Mouse (Mus musculus): ENCODE results near the gene Ces1d.

GRCm38 (mm10) chr8:93171846-93172590 is 25.6 kb downstream of the Ces1d start:
- TF ChIP-seq CTCF (IDR thresholded peaks at IDR 0.05; ENCODE audit: low read depth, low read length) (no peak), POLR2A (IDR thresholded peaks at IDR 0.05; ENCODE audit: borderline replicate concordance, low read depth, low read length) (no peak)

Data from bone marrow macrophage, adult 2 months (primary cell).